Mouse (Mus musculus) embryonic facial prominence, embryonic 14.5 days (tissue): Measurements from ENCODE around the gene Anks1b. TPM values are rescaled to one million over a fixed set of nuclear protein-coding genes. Genes with fewer than 3 reads are reported as not detected.

ENCODE experiments used
- ATAC-seq: fragments of 200-750 bp; cut with Nextera tagmentation; 2 replicates; pipeline ENCODE4 v1.8.0; 2017; ENCODE audit warnings: low read depth, moderate number of reproducible peaks, moderate TSS enrichment
- DNase-seq: peaks from one replicate; pipeline ENCODE4 v3.0.0-alpha.2; 2015; ENCODE audit warnings: low spot score
- H3K27ac ChIP-seq: fragments of 300-500 bp; sonication (generic); replicated peaks from 2 replicates; pipeline ENCODE4 v1.5.1; 2014; ENCODE audit warnings: low read depth, mild to moderate bottlenecking, low read length, moderate library complexity
- H3K27me3 ChIP-seq: fragments of 300-500 bp; sonication (generic); replicated peaks from 2 replicates; pipeline ENCODE4 v1.6.1; 2014; ENCODE audit warnings: low read length; ENCODE audit not compliant: control insufficient read depth, insufficient read depth
- H3K36me3 ChIP-seq: fragments of 300-500 bp; sonication (generic); 2 replicates; pipeline ENCODE4 v1.6.1; 2014; ENCODE audit warnings: low read length, mixed read lengths; ENCODE audit not compliant: control insufficient read depth, insufficient read depth
- H3K4me1 ChIP-seq: fragments of 300-500 bp; sonication (generic); 2 replicates; pipeline ENCODE4 v1.6.1; 2014; ENCODE audit warnings: antibody characterized with exemption, low read length; ENCODE audit not compliant: control insufficient read depth, insufficient read depth
- H3K4me2 ChIP-seq: fragments of 300-500 bp; sonication (generic); 2 replicates; pipeline ENCODE4 v1.6.1; 2014; ENCODE audit warnings: low read depth, mild to moderate bottlenecking, low read length, moderate library complexity, mixed read lengths
- H3K4me3 ChIP-seq: fragments of 300-500 bp; sonication (generic); 2 replicates; pipeline ENCODE4 v1.5.1; 2014; ENCODE audit warnings: low read depth, mild to moderate bottlenecking, low read length
- H3K9ac ChIP-seq: fragments of 300-500 bp; sonication (generic); 2 replicates; pipeline ENCODE4 v1.6.1; 2014; ENCODE audit warnings: low read depth, mild to moderate bottlenecking, low read length, moderate library complexity, mixed read lengths
- H3K9me3 ChIP-seq: fragments of 300-500 bp; sonication (generic); 2 replicates; pipeline ENCODE4 v1.6.1; 2016; ENCODE audit warnings: low read length; ENCODE audit not compliant: control insufficient read depth
- WGBS: fragments of 180-500 bp; shearing (Covaris S2); extraction: QIAGEN DNeasy Blood & Tissue Kit; methylation state at CpG from one replicate; pipeline ENCODE4 v1.1.7; 2014; 5-methylcytosine and 5-hydroxymethylcytosine counted together
- polyA plus RNA-seq: library from polyadenylated mRNA; unstranded; fragments of >200 nt; fragmentation: Nextera tagmentation; extraction: Ambion mirVana; gene quantifications from 2 replicates; pipeline ENCODE4 v1.2.1, GENCODE M21; 2014

Anks1b gene
- polyA plus RNA-seq, 1 experiment from 2014 or later = 2.2 TPM

DNA sequence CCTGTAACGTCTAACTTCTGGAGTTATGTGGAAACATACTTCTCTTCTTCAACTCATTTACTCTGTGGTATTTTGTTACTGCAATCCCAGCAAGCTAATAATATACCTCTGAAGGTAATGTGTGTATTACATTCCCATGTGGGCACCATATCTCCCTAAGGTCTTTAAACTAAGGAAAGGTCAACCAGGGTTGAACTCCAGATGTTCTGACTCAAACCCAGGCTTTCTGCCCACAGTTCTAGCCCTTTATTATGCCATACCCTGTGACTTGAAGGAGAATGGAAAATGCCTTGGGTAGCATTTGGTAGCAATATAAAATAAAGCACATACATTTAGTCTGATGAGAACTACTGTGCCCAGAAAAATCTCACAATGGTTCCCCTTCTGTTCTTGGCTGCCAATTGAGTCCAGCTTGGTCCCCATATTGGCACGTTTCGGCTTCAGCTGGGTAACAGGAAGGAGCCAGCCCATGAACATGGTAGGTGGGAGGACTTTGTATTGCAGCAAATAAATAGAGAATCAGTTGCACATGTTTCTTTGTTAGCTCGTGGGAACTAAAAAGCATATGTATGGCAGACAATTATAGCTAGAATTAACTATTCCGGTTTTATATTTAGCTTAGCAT is 17.9 kb upstream of the Anks1b start:
- no peak overlapping the region for H3K4me3 ChIP-seq
- no peak overlapping the region for H3K27ac ChIP-seq
- ATAC-seq (no peak), DNase-seq (peak; percentile 23)
- no peak overlapping the region for H3K9ac ChIP-seq
- no peak overlapping the region for H3K4me2 ChIP-seq
- H3K9me3 ChIP-seq = no peaks in the 10 kb centered on the region
- no peaks in the 10 kb centered on the region for H3K4me1 ChIP-seq
- H3K27me3 ChIP-seq = no peaks in the 10 kb centered on the region
- 44% methylated on average over 5 of the region's 5 CpGs for WGBS
- H3K36me3 ChIP-seq = no peaks in the 10 kb centered on the region

DNA sequence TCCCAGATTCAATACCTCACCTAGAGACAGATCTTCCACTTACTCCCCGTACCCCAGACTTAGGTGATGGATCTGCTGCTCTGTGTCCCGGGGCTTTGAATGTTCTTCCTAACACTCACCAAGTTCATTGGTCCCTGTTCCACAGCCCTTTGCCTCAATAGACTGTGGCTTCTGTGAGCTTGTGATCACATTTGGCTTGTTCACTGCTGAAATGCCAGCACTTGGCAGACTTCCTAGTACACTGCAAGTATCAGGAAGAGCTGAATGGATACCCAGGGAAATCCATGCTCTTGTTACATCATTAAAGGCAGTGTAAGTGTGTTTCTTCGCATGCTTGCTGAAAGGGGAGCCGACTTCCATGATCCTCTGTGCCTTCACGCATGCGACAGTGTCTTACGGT is 17.0 kb upstream of the Anks1b start:
- no peaks in the 10 kb centered on the region for H3K9me3 ChIP-seq
- no peak overlapping the region for H3K4me2 ChIP-seq
- DNase-seq (no peak), ATAC-seq (no peak)
- H3K27me3 ChIP-seq = no peaks in the 10 kb centered on the region
- H3K9ac ChIP-seq = no peak overlapping the region
- no peaks in the 10 kb centered on the region for H3K36me3 ChIP-seq
- 92% methylated on average over 7 of the region's 7 CpGs for WGBS
- H3K4me3 ChIP-seq = no peak overlapping the region
- no peak overlapping the region for H3K27ac ChIP-seq
- H3K4me1 ChIP-seq = no peaks in the 10 kb centered on the region

GRCm38 (mm10) chr10:89868211-89868610 is 5.1 kb upstream of the Anks1b start:
- 81% methylated on average over 4 of the region's 4 CpGs for WGBS
- H3K4me3 ChIP-seq = no peak overlapping the region
- no peak for ATAC-seq

DNA sequence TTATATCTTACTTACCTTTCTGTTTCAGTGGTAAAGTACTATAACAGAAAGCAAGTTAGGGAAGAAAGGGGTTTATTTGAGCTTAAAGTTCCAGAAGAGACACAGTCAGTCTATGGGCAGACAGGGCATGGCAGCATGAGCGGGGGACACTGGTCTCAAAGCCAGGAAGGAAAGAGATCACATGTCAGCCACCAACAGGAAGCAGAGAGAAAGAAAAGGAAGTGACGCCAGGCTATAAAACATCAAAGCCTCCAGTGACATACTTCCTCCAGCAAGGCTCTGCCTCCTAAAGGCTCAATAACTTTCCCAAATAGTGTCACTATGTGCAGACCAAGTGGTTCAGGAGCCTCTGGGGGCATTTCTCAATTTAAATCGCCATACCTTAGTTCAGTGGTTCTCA is 4.5 kb upstream of the Anks1b start:
- no peak for ATAC-seq
- H3K36me3 ChIP-seq = no peaks in the 10 kb centered on the region
- no peak overlapping the region for H3K9ac ChIP-seq
- H3K9me3 ChIP-seq = no peaks in the 10 kb centered on the region
- H3K27ac ChIP-seq = no peak overlapping the region
- H3K4me3 ChIP-seq = no peak overlapping the region
- no peak overlapping the region for H3K4me2 ChIP-seq
- 73% methylated on average over 3 of the region's 3 CpGs for WGBS
- H3K4me1 ChIP-seq = no peaks in the 10 kb centered on the region
- H3K27me3 ChIP-seq = peaks cover 22% of the 10 kb centered on the region
- no peak for DNase-seq

More at GRCm38 (mm10) chr10:89868211-89868610, 5.1 kb upstream of the Anks1b start:
- Histone ChIP-seq H3K36me3 (no peaks in the 10 kb centered on the region), H3K9me3 (no peaks in the 10 kb centered on the region), H3K27me3 (peaks cover 16% of the 10 kb centered on the region), H3K4me1 (no peaks in the 10 kb centered on the region), H3K4me2 (no peak overlapping the region), H3K27ac (no peak overlapping the region), H3K9ac (no peak overlapping the region)
- DNase-seq = no peak

GRCm38 (mm10) chr10:89872501-89873145 is 686 bp upstream of the Anks1b start:
- Histone ChIP-seq H3K27me3 (peaks cover 28% of the 10 kb centered on the region), H3K9ac (peak overlapping the region; percentile 59), H3K27ac (no peak overlapping the region; the same call in 1 of the 2 replicates), H3K9me3 (no peaks in the 10 kb centered on the region), H3K36me3 (no peaks in the 10 kb centered on the region), H3K4me3 (peak overlapping the region; percentile 56), H3K4me1 (no peaks in the 10 kb centered on the region), H3K4me2 (peak overlapping the region; percentile 70)
- ATAC-seq (peak; percentile 89), DNase-seq (peak; percentile 72)
- 0% methylated on average over 13 of the region's 56 CpGs for WGBS

- no peaks in the 10 kb centered on the region for H3K36me3 ChIP-seq
- H3K4me3 ChIP-seq = peak overlapping the region; percentile 56
- H3K4me1 ChIP-seq = no peaks in the 10 kb centered on the region
- H3K27ac ChIP-seq = no peak overlapping the region
- no peaks in the 10 kb centered on the region for H3K9me3 ChIP-seq
- WGBS = 7% methylated on average over 8 of the region's 8 CpGs
- peaks cover 28% of the 10 kb centered on the region for H3K27me3 ChIP-seq
- DNase-seq = no peak
- H3K9ac ChIP-seq = peak overlapping the region; percentile 59; the same call in 1 of the 2 replicates
- no peak for ATAC-seq
- peak overlapping the region; percentile 70 for H3K4me2 ChIP-seq
Observed at GRCm38 (mm10) chr10:89874036-89874435, 727 bp downstream of the Anks1b start.

DNA sequence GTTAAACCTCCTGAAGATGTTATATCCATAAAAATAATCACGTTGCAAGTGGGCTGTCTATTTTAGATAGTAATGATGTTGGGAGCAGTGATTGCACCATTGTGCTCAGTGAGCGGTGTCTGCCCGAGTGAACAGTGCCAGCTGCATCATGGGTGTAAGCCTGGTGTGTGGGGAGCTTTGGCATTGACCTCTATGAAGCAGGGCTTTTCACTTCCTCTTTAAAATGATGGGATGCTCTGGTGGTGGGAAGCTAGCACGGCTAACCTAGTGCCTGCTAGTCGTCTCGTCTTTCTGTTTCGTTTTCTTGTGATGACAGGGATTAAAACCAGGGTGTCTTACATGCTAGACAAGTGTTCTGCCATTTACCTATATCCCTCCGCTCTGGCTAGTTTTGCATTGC is 10.3 kb downstream of the Anks1b start:
- ATAC-seq (no peak), DNase-seq (no peak)
- 78% methylated on average over 8 of the region's 8 CpGs for WGBS
- no peaks in the 10 kb centered on the region for H3K27me3 ChIP-seq
- H3K4me1 ChIP-seq = no peaks in the 10 kb centered on the region
- H3K9me3 ChIP-seq = no peaks in the 10 kb centered on the region
- no peak overlapping the region for H3K27ac ChIP-seq
- H3K4me3 ChIP-seq = no peak overlapping the region
- H3K36me3 ChIP-seq = no peaks in the 10 kb centered on the region
- H3K9ac ChIP-seq = no peak overlapping the region
- H3K4me2 ChIP-seq = no peak overlapping the region

GRCm38 (mm10) chr10:89902720-89903337 is 29.5 kb downstream of the Anks1b start:
- H3K9ac ChIP-seq = no peak overlapping the region
- H3K9me3 ChIP-seq = no peaks in the 10 kb centered on the region
- ATAC-seq = no peak
- no peaks in the 10 kb centered on the region for H3K27me3 ChIP-seq
- no peaks in the 10 kb centered on the region for H3K36me3 ChIP-seq
- no peaks in the 10 kb centered on the region for H3K4me1 ChIP-seq
- no peak overlapping the region for H3K4me2 ChIP-seq
- no peak for DNase-seq
- WGBS = 66% methylated on average over 7 of the region's 7 CpGs
- H3K4me3 ChIP-seq = no peak overlapping the region
- no peak overlapping the region for H3K27ac ChIP-seq
